Mouse (Mus musculus) G1E (cell line): ENCODE measurements around the gene Mbnl1.

Source experiments
- CTCF ChIP-seq: IDR thresholded peaks from 2 replicates; pipeline ENCODE4 v1.5.1; 2012; ENCODE audit warnings: low read depth, low read length, inconsistent platforms, mixed read lengths
- GATA1 ChIP-seq: IDR thresholded peaks from 2 replicates; pipeline ENCODE4 v1.6.1; 2012; ENCODE audit warnings: borderline replicate concordance, low read length, inconsistent platforms, mixed read lengths
- GATA2 ChIP-seq: IDR thresholded peaks from 2 replicates; pipeline ENCODE4 v1.6.1; 2012; ENCODE audit warnings: low read depth, low read length, inconsistent platforms, borderline replicate concordance
- TAL1 ChIP-seq: conservative IDR thresholded peaks from 2 replicates; pipeline ENCODE4 v1.6.1; 2012; ENCODE audit warnings: low read depth, low read length, inconsistent platforms, mixed read lengths

GRCm38 (mm10) chr3:60601686-60602085 is 129.1 kb downstream of the Mbnl1 start:
- TF ChIP-seq GATA2 (peak; percentile 90; the same call in 1 of the 2 replicates), GATA1 (no peak), CTCF (peak; percentile 93), TAL1 (no peak)
